Mouse (Mus musculus): Measurements from ENCODE around the gene Neurl3. TPM values are rescaled to one million over a fixed set of nuclear protein-coding genes. Genes with fewer than 3 reads are reported as not detected.

The Neurl3 gene
- total and polyA plus RNA-seq, 3 experiments, result 0.08 to 0.09 (median 0.08) TPM

GRCm38 (mm10) chr1:36269121-36269795 lies 5.2 kb downstream of the Neurl3 start:
- H3K36me3 ChIP-seq (replicated peaks in 1 of 2; ENCODE audit: control insufficient read depth in 1 of 2, insufficient read depth in 1 of 2, low read length in 1 of 2), result peaks cover 3% of the 10 kb centered on the region in 2 experiments
- H3K4me2 ChIP-seq (ENCODE audit: insufficient read depth, low read depth, poor library complexity, severe bottlenecking), result no peak overlapping the region
- peaks cover 22 to 51% of the 10 kb centered on the region in 2 experiments for H3K4me1 ChIP-seq (ENCODE audit: control insufficient read depth in 1 of 2, insufficient read depth in 2 of 2)
- H3K27ac ChIP-seq (ENCODE audit: insufficient read depth, low read depth), result no peak overlapping the region
- H3K27me3 ChIP-seq (replicated peaks), result peaks cover 2% of the 10 kb centered on the region
- in situ Hi-C loops (cut with MboI; ENCODE audit: low pct_ligation_motif_present, low pct_unique_long_range_greater_than_20kb, low sequenced_read_pairs), result loop anchor here (25.0 kb wide), 1 partner anchor 432 kb away; no protein-coding TSS in a partner anchor
- no peak overlapping the region for H3K9ac ChIP-seq (ENCODE audit: insufficient read depth, low read depth)
- no peak overlapping the region for H3K4me3 ChIP-seq (replicated peaks in 1 of 3; ENCODE audit: low read depth in 2 of 3, low read length in 2 of 3, poor library complexity in 1 of 3)
- dilution Hi-C loops (cut with MboI; ENCODE audit: extremely low pct_ligation_motif_present, extremely low pct_unique_long_range_greater_than_20kb, low sequenced_read_pairs), result no loop called here
- H3K9me3 ChIP-seq (replicated peaks; ENCODE audit: low read length), result no peaks in the 10 kb centered on the region
- no peak for DNase-seq (ENCODE audit: extremely low read depth)
- H3K79me2 ChIP-seq (replicated peaks; ENCODE audit: control insufficient read depth, extremely low read depth, insufficient read depth, poor library complexity, severe bottlenecking), result no peaks in the 10 kb centered on the region
- no peak for TF ChIP-seq UBTF (IDR thresholded peaks at IDR 0.05; ENCODE audit: low read depth, low read length)
- no peak for TF ChIP-seq MAFK (IDR thresholded peaks at IDR 0.05; ENCODE audit: insufficient replicate concordance, low read length)
- TF ChIP-seq POLR2AphosphoS2 (IDR thresholded peaks at IDR 0.05; ENCODE audit: low read depth, low read length), result no peak
- TF ChIP-seq IRF4 (IDR thresholded peaks at IDR 0.05; ENCODE audit: low read depth, low read length), result no peak
- TF ChIP-seq NELFE (IDR thresholded peaks at IDR 0.05; ENCODE audit: low read depth, low read length), result no peak
- no peak for TF ChIP-seq RCOR1 (conservative IDR thresholded peaks at IDR 0.05; ENCODE audit: low read depth, low read length)
- TF ChIP-seq MAZ (IDR thresholded peaks at IDR 0.05; ENCODE audit: low read depth, low read length), result no peak
- no peak for TF ChIP-seq TBP (conservative IDR thresholded peaks at IDR 0.05; ENCODE audit: low read depth, low read length)
- TF ChIP-seq ETS1 (conservative IDR thresholded peaks at IDR 0.05; ENCODE audit: low read depth, low read length), result no peak
- TF ChIP-seq HCFC1 (IDR thresholded peaks at IDR 0.05; ENCODE audit: low read depth, low read length), result no peak
- no peak for TF ChIP-seq MAX (IDR thresholded peaks at IDR 0.05; ENCODE audit: low read length)
- TF ChIP-seq ZC3H11A (IDR thresholded peaks at IDR 0.05; ENCODE audit: low read depth, low read length), result no peak
- TF ChIP-seq PAX5 (IDR thresholded peaks at IDR 0.05; ENCODE audit: low read length), result no peak
- no peak for TF ChIP-seq SIN3A (IDR thresholded peaks at IDR 0.05; ENCODE audit: low read length)
- no peak for TF ChIP-seq NRF1 (IDR thresholded peaks at IDR 0.05; ENCODE audit: low read depth, low read length)
- no peak for TF ChIP-seq ELF1 (IDR thresholded peaks at IDR 0.05; ENCODE audit: low read depth, low read length)

GRCm38 (mm10) chr1:36267595-36267994 lies 6.9 kb downstream of the Neurl3 start:
- no peak for DNase-seq (ENCODE audit: extremely low read depth)
- peaks cover 3% of the 10 kb centered on the region in 2 experiments for H3K36me3 ChIP-seq (replicated peaks in 1 of 2; ENCODE audit: control insufficient read depth in 1 of 2, insufficient read depth in 1 of 2, low read length in 1 of 2)
- no peaks in the 10 kb centered on the region for H3K79me2 ChIP-seq (replicated peaks; ENCODE audit: control insufficient read depth, extremely low read depth, insufficient read depth, poor library complexity, severe bottlenecking)
- peak overlapping the region in 1 of 3 experiments; percentile 42 for H3K4me3 ChIP-seq (replicated peaks in 1 of 3; ENCODE audit: low read depth in 2 of 3, low read length in 2 of 3, poor library complexity in 1 of 3)
- dilution Hi-C loops (cut with MboI; ENCODE audit: extremely low pct_ligation_motif_present, extremely low pct_unique_long_range_greater_than_20kb, low sequenced_read_pairs), result no loop called here
- in situ Hi-C loops (cut with MboI; ENCODE audit: low pct_ligation_motif_present, low pct_unique_long_range_greater_than_20kb, low sequenced_read_pairs), result loop anchor here (25.0 kb wide), 1 partner anchor 430 kb away; no protein-coding TSS in a partner anchor
- no peak overlapping the region for H3K4me2 ChIP-seq (ENCODE audit: insufficient read depth, low read depth, poor library complexity, severe bottlenecking)
- peaks cover 21 to 50% of the 10 kb centered on the region in 2 experiments for H3K4me1 ChIP-seq (ENCODE audit: control insufficient read depth in 1 of 2, insufficient read depth in 2 of 2)
- H3K9ac ChIP-seq (ENCODE audit: insufficient read depth, low read depth), result no peak overlapping the region
- H3K27me3 ChIP-seq (replicated peaks), result peaks cover 2% of the 10 kb centered on the region
- TF ChIP-seq JUN (IDR thresholded peaks at IDR 0.05; ENCODE audit: insufficient read depth, low read depth, low read length), result no peak
- no peak for TF ChIP-seq PAX5 (IDR thresholded peaks at IDR 0.05; ENCODE audit: low read length)
- no peaks in the 10 kb centered on the region for H3K9me3 ChIP-seq (replicated peaks; ENCODE audit: low read length)
- peak overlapping the region; percentile 1; the same call in 1 of the 2 replicates for H3K27ac ChIP-seq (ENCODE audit: insufficient read depth, low read depth)
